ENCODE assay signal across 10 mouse cellular contexts in the genomic region with DNA sequence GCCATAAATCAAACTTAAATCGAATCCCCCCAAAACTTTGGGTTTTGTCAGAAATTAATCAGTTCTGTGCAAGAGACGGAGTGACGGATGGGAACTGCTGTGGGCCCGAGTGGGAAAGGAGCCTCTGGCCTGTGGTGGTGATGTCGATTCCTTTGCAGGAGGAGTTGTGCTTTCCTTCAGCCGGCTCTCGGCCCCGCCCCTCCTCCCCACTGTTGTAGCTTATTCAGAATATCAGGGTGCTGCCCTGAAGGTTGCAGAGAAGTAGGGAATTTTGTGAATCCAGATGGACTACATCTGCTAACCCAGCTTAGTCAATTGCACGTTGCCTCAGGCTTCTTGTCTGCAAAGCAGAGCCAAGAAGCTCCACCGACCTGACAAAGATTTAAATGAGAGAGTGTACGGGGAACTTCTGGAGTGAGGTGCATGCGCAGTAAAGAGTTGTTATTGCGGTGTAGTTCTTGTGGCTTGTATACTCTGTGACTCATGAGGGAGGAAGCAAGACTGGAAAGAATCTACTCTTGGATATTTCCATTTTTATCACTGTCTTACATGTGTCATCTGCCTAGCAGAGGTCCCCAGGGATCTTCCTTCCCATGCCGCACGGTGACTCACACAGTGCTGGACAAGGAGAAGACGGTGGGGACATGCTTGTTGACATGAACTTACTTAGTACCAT. TPM values are rescaled to one million over a fixed set of nuclear protein-coding genes. Genes with fewer than 3 reads are reported as not detected.
A peak's percentile ranks its signal among the peaks of the same experiment; 100 is the strongest.
DNase-seq lines count a peak whose midpoint lies in the region; ATAC-seq and TF ChIP-seq lines count a peak whose summit lies in the region.
"Had no signal": no experiment of that assay in that cellular context is flagged by ENCODE, and none has a peak within 500 bp of the region (broad histone marks: within the 10 kb centered on the region; RNA-seq: fewer than 3 reads in every experiment).

No protein-coding gene starts in this region.

- DNase-seq in gastrocnemius, postnatal 14 days, result peak; percentile 10
- DNase-seq in gastrocnemius, postnatal 36 days, result no peak
- peak; percentile 11 for DNase-seq in ovary, postnatal 14 days (ENCODE audit: low spot score)
- no peak for DNase-seq in ovary, postnatal 10 days (ENCODE audit: low spot score)
- DNase-seq in fibroblast of lung, adult 2 months (ENCODE audit: low read depth), result peak; percentile 44
- DNase-seq in stomach, postnatal 0 days (ENCODE audit: low spot score), result no peak
- DNase-seq in cerebellum, adult 11 months, result no peak

- no peak overlapping the region for H3K9ac ChIP-seq in stomach, postnatal 0 days (ENCODE audit: low read length)
- H3K9ac ChIP-seq in hindbrain, embryonic 12.5 days, result no peak overlapping the region

- no peaks in the 10 kb centered on the region; the same call in 1 of the 2 replicates for H3K36me3 ChIP-seq in stomach, postnatal 0 days (ENCODE audit: control insufficient read depth, insufficient read depth, low read length)
- peaks cover 29% of the 10 kb centered on the region for H3K36me3 ChIP-seq in hindbrain, embryonic 12.5 days

- intact Hi-C loops in gastrocnemius, postnatal 14 days (cut with DNase I; ENCODE audit: low total_unique reads), result loop anchor here (5.0 kb wide), 1 partner anchor 37 kb away; no protein-coding TSS in a partner anchor
- intact Hi-C loops in gastrocnemius, postnatal 36 days (cut with DNase I), result no loop called here

- no peak overlapping the region for H3K27ac ChIP-seq in stomach, postnatal 0 days (replicated peaks)
- no peak overlapping the region for H3K27ac ChIP-seq in hindbrain, embryonic 12.5 days
- H3K27ac ChIP-seq: midbrain, embryonic 10.5 days had no signal

- 49% methylated on average over 16 of the region's 16 CpGs for WGBS in stomach, postnatal 0 days
- 81% methylated on average over 16 of the region's 16 CpGs for WGBS in hindbrain, embryonic 12.5 days

- H3K4me1 ChIP-seq in stomach, postnatal 0 days (replicated peaks; ENCODE audit: control insufficient read depth, insufficient read depth), result no peaks in the 10 kb centered on the region
- H3K4me1 ChIP-seq in hindbrain, embryonic 12.5 days, result peaks cover 2% of the 10 kb centered on the region; the same call in 1 of the 2 replicates

- H3K4me3 ChIP-seq in stomach, postnatal 0 days (ENCODE audit: low read depth, low read length), result no peak overlapping the region
- no peak overlapping the region for H3K4me3 ChIP-seq in hindbrain, embryonic 12.5 days
- H3K4me3 ChIP-seq: midbrain, embryonic 10.5 days had no signal

- TF ChIP-seq EP300 in stomach, postnatal 0 days (optimal IDR thresholded peaks at IDR 0.05), result no peak

- H3K4me2 ChIP-seq in stomach, postnatal 0 days (replicated peaks; ENCODE audit: low read depth), result no peak overlapping the region
- H3K4me2 ChIP-seq in hindbrain, embryonic 12.5 days (replicated peaks), result no peak overlapping the region

- peak; percentile 38; the same call in 1 of the 2 replicates for ATAC-seq in stomach, postnatal 0 days (ENCODE audit: low FRiP score, low TSS enrichment)
- ATAC-seq in hindbrain, embryonic 12.5 days (ENCODE audit: low FRiP score), result no peak
- ATAC-seq: inflammation-experienced regulatory T-cells, adult 6 months had no signal

- H3K9me3 ChIP-seq in stomach, postnatal 0 days (ENCODE audit: control insufficient read depth, low read length), result no peaks in the 10 kb centered on the region
- H3K9me3 ChIP-seq in hindbrain, embryonic 12.5 days (replicated peaks), result no peaks in the 10 kb centered on the region
- H3K9me3 ChIP-seq: midbrain, embryonic 10.5 days had no signal

- no peaks in the 10 kb centered on the region for H3K27me3 ChIP-seq in stomach, postnatal 0 days (ENCODE audit: control insufficient read depth, insufficient read depth, low read length)
- H3K27me3 ChIP-seq in hindbrain, embryonic 12.5 days, result no peaks in the 10 kb centered on the region

- no peak for TF ChIP-seq CTCF in stomach, postnatal 0 days (IDR thresholded peaks at IDR 0.05; ENCODE audit: low read depth)

RNA-seq across cellular contexts. Expression of a gene that starts 54.1 kb away (rescaled TPM):
- 10 to 100 TPM; 45.5 to 47.5 TPM for total RNA-seq in gastrocnemius, postnatal 14 days (2021)
- total RNA-seq in gastrocnemius, postnatal 36 days (2021), result 10 to 100 TPM; 54.7 to 61.2 TPM
- 17.4 and 19.0 TPM in 2 replicates for polyA plus RNA-seq in stomach, postnatal 0 days (2015; fragmentation: Nextera tagmentation; extraction: Ambion mirVana)
- polyA plus RNA-seq in hindbrain, embryonic 12.5 days (2016; fragmentation: Nextera tagmentation; extraction: Ambion mirVana), result 23.8 and 24.7 TPM in 2 replicates

Comparison
In these comparisons a context has a peak if more than half of its experiments do, and no peak if none do; other contexts are left out.
1. DNase-seq: peak in gastrocnemius, postnatal 14 days (single experiment), ovary, postnatal 14 days (single experiment) and fibroblast of lung, adult 2 months (single experiment); none in gastrocnemius, postnatal 36 days (0 of 2), ovary, postnatal 10 days (single experiment), stomach, postnatal 0 days (single experiment) and cerebellum, adult 11 months (single experiment).